Mouse (Mus musculus): ENCODE results near the gene Sdhd. TPM values are rescaled to one million over a fixed set of nuclear protein-coding genes. Genes with fewer than 3 reads are reported as not detected.
"Not testable (repeated sequence)": the region's sequence is repeated elsewhere in the genome, so short reads cannot be mapped to it uniquely, and the experiment has no call there.

The Sdhd gene
- total RNA-seq (2021) = 100 to 1,000 TPM; 697 to 709 TPM
- long read RNA-seq, experiment 1, transcript Sdhd-201 (4 exons, 1,231 nt) = major isoform, 535 of 728 reads
- long read RNA-seq, experiment 1, partial matches to known transcripts = 178 of 728 reads
- long read RNA-seq, experiment 1, other reads (novel, unspliced or antisense) = 15 of 728 reads
- long read RNA-seq, experiment 2, transcript Sdhd-201 (4 exons, 1,231 nt) = major isoform, 325 of 477 reads
- long read RNA-seq, experiment 2, partial matches to known transcripts = 148 of 477 reads
- long read RNA-seq, experiment 2, other reads (novel, unspliced or antisense) = 4 of 477 reads

DNA sequence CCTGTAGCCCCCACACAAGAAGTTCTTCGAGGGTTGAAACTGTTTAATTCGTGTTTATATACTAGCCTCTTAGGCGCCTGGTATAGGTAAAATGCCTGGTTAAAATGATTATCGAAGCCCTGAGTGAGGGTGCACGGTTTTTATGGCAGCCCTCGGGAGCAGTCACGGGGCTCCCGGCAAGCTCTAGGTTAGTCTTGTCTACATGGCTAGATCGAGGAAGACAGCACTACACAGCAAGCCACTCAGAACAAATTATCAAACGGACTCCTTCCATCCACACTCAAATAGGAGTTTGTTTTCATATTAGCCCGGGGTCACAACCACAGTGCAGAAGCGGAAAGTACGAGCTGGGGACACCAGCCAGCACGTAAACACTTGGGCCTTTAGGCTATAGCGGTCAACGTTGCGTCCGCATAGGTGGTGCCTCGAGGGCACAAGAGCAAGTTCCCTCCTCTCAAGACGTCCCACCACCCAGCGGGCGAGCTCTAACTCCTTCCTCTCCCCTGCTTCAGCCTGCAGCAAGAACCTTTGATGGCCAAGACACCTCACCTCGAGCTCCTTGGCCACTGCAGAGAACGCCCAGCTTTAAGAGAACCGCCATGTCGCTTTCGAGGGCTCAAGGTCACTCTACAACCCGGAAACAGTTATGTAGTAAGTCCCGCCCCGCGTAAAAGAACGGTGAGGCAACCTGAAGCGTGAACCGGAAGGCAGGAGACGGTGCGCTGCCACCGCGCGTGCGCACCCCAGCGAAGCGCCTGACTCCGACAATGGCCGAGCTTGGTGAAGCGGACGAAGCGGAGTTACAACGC, at the start of gene Sdhd, which contains the start of gene Timm8b:
Gene Sdhd (minus strand): TSS at position 624 of the 809 bp plus-strand sequence.
Gene Timm8b (plus strand): TSS at position 722 of the 809 bp plus-strand sequence.
- DNase-seq = peak; percentile 95 to 96

DNA sequence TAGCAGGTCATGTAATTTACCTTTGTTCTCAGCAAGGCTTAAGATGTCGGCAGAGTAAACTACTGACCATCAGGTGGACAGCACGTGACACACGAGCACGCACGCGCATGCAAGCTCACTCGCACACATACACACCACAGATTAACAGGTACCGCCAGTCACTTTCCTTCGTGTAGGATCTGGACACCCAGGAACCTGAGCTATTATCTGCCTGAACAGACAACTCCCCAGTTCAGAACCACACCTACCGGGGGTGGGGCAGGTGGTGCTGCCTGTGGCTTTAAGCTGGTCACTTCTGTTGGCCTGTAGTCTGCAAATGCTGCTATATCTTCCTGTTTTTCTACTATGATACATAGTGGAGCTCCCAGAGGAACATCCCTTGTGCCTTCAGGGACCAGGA, 46.9 kb upstream of the Sdhd start:
- no peak for DNase-seq

DNA sequence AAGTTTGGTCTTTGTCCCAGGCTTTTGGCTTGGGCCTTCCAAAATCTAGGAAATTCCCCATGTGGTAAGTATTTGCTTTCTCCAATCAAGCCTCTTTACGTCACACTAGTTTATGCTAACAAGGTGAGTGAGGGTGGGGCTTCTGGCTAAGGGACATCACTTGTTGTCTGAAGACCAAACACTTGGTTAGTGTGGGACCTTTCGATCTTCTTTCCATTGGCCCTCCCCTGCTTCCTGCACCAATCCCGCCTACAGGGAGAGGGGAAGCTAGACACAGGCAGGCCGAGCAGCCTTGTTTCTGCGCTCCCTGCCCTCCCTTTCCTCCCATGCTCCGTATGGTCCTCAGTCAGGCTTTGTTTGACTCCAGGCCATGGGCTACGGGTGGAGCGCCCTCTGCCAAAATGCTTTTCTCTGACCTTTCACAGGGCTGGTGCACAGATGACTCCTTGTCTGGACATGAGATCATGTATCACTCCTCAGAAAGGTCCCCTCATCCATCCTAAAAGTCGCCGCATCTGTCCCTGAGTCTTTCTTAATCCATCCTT, 43.3 kb upstream of the Sdhd start:
- DNase-seq = no peak

DNA sequence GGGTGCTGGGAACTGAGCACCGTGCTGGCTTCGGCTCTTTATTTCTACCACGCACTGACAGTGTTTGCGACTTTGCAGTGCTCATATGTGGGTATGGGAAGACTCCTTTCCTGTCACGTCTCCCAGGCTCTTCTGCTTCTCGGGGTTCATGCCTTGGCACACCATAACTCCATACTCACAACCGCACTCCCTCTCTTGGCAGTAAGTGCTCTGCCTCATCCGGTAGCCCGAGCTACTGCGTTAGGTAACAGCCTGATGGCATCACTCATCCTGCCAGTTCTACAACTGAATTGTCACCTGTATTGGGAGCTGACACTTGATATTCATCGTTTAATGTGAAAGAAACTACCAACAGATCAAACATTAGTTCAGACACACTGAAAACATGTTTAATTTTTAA, 30.7 kb upstream of the Sdhd start:
- DNase-seq = no peak

DNA sequence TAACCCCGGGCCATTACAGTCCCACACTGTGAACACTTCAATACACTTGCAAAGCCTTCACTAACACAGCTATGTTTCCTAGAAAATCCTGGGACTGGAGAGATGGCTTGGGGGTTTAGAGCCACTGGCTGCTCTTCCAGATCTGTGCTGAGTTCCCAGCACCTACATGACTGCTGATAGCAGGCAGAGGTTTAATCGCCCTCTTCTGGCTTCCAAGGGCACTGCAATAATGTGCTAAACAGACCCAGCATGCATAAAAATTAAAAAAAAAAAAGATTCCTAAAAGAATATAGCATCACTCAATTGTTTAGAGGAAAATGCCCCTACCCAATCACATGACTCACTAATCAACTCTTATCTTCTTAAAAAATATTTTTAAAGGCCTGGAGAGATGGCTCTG, 29.4 kb upstream of the Sdhd start:
- DNase-seq = no peak

DNA sequence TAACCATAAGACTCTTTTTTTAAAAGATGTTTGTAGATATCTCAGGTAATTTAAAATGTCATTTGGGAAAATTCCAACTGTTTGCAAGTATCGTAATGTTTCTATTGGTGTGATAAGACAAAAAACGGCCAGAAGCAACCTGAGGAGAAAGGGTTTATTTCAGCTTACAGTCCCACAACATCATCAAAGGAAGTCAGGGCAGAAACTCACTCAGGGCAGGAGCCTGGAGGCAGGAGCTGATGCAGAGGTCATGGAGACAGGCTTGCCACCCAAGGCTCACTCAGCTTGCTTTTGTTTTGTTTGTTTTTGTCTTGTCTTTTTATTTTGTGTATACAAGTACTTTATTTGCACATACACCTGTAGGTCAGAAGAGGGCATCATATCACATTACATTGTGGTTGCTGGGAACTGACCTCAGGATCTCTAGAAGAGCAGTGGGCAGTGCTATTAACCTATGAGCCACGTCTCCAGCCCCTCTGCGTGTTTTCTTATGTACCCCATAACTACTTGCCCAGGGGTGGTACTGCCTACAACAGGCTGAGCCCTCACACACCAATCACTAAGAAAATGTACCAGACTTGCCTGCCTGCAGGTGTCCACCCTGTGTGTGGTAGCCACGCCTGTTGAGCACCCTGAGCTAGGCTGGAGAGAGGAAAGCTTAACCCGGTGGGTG, 28.5 kb upstream of the Sdhd start:
- no peak for DNase-seq

DNA sequence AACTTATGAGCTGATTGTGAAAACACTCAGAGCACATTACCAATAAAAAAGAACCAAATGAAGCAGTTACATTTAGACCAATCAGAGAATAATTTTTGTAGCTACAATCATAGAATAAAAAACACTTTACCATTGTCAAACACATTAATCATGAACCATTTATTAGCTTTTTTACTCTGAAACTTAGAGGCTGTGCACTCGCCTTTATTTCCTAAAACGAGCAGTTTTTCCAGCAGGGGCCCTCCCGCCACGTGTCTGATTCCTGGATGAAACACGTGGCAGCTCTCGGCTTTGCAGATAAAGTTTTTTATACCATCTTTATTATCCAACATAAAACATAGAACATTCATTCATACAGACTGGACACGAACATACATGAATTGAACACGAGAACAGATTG, 27.3 kb upstream of the Sdhd start:
- not testable (repeated sequence) for DNase-seq

DNA sequence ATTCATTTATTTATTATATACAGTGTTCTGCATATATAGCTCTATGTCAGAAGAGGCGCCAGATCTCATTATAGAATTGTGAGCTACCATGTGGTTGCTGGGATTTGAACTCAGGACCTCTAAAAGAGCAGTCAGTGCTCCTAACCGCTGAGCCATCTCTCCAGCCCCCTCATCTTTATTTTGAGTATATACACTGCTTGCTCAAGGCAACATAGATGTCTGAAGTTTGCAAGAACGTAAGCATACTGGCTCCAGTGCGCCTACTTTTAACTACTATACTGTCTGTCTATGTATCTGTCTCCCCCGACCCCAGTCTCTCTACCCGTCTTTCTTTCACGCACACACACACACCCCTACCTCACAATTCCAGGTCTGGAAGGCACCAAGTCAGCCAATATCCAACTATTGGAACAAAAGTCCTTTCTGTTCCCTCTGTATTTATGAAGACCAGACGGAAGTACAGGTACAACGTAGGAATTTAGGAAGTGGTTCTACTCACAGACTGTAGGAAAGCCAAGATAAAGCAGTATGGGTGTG, 14.2 kb upstream of the Sdhd start:
- DNase-seq = no peak

DNA sequence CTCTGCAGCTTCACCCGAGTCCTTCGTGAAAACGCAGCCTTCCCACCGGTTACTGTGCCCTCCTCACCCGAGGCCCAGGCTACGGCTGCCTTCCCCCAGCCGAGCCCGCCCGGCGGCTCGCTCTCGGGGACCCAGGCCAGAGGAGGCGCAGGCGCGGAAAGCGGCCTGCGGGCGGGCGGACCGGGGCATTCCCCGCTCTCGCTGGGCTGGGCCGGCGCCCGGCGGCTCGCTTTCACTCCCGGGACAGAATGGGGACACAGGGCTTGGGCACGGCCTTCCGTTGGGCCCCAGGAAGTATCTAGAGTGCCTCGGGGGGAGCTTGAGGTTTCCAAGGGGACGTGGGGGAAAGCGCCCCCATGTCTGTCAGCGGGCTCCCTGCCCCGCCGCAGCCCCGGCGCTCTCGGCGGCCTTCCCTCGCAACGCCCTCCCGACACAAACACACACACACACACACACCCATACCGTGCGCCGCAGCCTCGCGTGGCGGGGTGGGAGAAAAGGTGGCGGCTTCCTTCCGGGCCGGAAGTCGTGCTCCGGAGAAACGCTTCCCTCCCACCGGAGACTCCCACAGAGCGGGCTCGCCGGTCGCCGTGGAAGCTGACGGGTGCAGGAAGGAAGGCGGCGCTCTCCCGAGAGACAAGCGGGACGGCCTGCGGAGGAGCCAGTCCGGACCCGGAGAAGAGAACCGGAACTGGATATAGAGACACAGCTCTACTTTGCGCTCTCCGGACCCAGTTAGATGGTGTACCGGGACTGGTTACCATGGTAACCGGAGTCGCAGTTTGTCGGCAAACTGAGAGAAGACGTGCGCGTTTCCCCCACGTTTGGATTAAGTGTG, 13.4 kb upstream of the Sdhd start, which contains the start of the genes Pih1d2 and Nkapd1:
Gene Pih1d2 (plus strand): TSS at position 556 of the 838 bp plus-strand sequence.
Gene Nkapd1 (minus strand): TSS at position 699 of the 838 bp plus-strand sequence.
- DNase-seq = peak; percentile 93 to 95

DNA sequence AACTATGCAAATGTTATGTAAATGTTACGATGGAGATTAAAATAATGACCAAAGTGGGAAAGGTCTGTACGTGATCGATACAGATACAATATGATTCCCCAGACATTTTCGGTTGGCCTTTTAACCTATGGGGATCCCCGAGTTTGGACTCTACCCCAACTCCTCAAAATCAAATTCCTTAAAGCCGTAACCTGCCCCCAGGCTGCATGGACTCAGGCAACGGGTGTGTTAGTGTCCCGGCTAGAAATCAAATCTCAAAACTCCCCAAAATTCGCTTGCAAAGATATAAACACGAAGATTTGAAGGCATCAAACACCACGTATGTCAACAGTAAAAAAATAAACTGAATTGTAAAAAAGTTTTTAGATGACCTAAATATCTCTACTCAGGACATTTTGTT, 12.5 kb upstream of the Sdhd start:
- no peak for DNase-seq

DNA sequence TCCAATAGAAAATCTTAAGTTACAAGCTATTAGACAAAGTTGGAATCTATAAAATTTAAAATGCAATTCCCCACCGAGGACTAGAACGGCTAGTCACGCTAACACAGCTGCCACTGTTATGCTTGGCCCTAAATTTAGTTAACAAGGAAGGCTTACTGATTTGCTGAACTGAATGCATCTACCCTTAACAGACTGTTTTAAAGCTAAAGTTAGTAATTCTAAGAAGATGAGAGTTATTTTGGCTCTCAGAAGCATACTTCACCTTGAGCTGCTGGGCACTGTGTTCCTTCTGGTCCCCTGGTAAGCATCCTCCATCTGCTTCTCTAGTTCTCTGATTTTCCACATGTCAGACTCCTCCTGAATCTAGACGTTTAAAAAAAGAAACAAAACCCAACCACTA, 8.5 kb upstream of the Sdhd start:
- no peak for DNase-seq

DNA sequence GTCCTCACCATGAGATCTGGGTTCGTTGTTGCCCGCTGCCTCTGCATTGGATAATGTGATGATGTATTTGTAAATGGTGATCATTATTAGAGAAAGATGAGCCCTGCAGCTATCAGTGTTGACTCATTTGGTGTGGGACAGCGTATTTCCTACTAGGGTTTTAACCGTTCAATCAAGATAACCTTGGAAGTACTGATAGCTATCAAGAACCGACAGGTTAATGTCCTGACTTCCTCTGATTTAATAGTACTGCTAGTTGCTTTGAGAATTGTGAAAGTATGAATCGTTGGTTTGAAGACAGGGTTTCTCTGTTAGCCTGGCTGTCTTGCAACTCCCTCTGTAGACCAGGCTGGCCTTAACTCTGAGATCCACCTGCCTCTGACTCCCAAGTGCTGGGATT, 726 bp upstream of the Sdhd start:
- no peak for DNase-seq

DNA sequence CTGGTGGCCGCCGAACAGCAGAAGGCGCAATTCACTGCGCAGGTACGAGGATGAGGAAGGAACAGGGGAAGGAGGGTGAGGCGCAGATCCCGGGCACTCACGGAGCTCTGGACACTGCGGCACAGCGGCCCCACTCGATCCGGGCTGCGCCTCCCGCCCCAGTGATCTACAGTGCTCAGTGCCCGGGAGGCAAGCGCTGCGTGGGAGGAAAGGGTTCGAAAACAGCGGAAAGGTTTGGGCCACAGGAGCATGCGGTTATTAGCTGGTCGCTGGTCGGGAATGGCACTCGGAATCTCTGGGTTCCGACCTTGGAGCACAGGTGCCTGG, 349 bp upstream of the Sdhd start:
- no peak for DNase-seq

DNA sequence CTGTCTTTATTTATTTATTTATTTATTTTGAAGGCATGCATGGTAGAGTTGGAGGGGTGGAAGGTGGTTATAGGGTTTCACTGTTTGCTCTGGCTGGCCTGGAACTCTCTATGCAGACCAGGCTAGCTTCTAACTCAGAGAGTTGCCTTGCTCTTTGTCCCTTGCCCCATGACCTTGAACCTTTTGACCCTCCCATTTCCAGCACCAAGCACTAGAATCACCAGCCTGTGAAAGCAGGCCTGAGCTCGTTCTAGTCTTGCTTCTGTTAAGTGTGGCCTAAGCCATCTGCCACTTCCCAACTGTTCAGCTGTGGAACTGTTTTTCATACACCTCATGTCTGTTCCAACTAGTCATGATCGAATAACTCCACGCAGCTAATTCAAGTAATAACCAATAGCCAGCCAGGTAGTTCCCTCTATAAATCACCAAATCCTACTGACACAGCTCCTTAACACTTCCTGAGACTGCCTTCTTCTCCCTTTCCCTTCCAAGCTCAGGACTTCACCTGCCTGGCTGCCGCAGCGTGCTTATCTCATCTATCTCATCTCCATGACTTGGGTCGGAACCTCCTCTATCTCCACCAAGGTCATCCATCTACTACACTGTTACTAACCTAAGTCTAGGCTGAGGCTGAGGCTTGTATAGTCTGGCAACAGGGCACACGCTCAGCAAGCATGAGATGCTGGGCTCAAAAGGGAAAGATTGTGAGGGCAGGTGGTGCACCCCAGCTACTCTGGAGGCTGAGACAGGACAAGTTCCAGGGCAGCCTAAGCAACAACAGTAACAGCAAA, 1.4 kb downstream of the Sdhd start:
- no peak for DNase-seq

DNA sequence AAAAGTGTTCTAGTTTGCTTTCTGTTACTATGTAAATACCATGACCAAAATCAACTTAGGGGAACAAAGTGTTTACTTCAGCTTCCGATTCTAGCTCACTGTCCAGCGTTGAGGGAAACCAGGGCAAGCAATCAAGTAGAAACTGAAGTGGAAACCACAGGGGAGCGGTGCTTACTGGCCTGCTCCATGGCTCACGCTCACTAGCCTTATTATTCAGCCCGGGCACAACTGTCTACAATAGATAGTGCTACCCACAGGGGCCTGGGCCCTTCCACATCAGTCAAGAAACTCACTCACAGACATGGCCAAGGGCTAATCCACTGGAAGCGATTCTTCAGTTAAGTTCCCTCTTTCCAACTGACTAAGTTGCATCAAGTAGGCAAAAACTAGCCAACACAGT, 2.1 kb downstream of the Sdhd start:
- DNase-seq = peak in 1 of 2 experiments; percentile 43

DNA sequence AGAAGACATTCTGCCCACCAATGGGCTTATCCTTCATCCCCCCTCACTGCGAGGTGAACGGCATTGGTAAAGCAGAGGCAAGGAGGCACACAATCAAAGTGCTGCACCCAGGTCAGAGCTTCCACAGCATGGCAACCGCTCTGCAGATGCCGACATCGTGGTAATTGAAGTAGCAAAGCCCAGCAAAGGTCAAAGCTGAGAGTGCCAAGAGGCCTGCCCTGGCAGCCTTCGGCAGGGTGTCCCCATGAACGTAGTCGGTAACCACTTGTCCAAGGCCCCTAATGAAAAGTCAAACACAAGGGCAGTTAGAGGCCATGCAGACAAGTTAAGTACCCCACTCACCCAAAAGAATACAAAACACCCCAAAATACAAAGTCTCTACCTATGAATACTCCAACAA, 6.6 kb downstream of the Sdhd start:
- no peak for DNase-seq

DNA sequence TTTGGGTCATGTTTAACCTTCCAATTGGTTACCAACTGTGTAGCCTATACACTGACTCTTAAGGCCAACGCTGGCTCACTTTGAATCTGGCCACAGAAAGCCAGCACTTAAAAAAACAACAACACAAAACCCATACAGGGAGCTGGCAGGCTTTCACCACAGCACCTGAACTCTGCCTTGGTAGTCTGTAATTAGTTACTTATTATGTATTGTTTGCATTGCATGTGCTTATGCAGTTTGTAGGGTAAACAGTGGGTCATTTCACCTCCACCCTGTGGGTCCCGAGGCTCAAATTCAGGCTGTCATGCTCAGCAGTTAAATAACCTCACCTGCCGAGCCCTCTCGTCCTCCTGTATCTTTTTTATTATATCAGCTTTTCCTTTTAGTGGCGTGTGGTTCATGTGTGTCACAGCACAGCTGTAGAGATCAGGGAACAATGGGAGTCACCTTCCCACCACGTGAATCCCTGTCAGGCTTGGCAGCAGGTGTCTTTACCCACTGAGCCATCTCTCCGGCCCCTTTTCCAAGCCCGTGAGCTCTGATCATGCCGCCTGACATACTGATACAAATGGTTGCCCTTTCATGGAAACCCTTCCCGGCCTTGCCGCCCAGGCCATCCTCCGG, 8.7 kb downstream of the Sdhd start:
- DNase-seq = no peak

DNA sequence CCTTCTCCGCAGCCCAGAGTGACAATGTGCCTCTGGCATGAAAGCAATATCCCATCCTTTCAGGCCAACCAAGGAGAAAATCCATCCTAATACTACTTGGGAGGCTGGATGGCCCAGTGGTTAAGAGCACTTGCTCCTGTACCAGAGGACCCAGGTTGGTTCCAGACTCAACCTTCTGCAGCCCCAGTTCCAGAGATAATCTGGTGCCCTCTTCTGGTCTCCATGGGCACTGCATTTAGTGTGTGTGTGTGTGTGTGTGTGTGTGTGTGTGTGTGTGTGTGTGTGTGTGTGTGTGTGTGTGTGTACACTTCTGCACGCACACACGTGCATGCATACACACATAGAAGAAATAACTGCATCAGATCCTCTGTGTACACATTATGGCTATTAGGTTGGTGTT, 10.1 kb downstream of the Sdhd start:
- DNase-seq = no peak

DNA sequence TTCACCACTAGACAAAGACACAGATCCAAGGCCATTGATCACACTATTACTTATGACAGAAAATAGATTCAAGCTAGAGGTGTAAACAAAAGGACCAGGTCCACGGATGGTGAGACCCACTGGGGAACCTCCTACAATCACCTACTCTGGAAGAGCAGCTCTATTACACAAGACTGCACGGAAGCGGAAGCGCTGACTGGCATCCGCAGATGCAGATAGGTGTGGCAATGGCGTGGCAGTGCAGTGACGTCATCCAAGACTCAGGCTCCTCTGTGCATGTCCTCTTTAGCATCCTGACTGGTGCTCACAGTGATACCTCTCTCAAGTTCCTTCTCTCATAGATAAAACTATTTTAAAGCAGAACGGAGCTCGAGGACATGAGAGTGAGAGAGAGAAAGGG, 10.7 kb downstream of the Sdhd start:
- no peak for DNase-seq

DNA sequence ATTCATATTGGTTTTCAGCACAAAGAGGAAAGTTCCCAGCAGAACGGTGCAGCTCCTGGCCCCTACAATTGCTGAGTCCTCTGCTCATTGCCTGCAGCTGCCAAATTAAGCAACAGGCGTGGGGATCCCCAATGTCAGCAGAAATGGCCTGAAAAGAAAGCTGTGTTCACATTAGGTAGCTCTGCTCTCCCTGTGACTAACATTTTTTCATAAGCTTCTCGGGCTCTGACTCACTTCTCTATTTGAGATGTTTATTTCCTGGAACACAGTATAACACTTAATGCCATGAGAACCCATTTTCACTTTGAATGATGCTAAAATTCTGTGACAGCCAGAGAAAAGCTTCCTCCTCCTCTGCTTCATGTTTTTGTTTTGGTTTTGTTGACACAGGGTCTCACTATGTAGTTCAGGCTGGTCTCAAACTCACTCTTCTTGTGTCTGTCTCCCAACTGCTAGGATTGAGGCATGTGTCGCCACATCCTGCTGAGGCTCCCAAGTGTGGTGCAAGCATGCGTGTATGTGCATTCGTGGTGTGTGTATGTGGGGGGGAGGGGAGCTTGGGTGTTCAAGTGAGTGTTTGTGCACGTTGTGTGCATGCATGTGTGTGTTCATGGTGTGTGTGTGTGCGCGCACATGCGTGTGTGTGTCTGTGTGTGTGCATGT, 12.6 kb downstream of the Sdhd start:
- DNase-seq = peak in 1 of 2 experiments; percentile 26

All from heart, adult 18-20 months (tissue).